Comparison of ENCODE assay signal across 8 mouse cellular contexts in the genomic region with DNA sequence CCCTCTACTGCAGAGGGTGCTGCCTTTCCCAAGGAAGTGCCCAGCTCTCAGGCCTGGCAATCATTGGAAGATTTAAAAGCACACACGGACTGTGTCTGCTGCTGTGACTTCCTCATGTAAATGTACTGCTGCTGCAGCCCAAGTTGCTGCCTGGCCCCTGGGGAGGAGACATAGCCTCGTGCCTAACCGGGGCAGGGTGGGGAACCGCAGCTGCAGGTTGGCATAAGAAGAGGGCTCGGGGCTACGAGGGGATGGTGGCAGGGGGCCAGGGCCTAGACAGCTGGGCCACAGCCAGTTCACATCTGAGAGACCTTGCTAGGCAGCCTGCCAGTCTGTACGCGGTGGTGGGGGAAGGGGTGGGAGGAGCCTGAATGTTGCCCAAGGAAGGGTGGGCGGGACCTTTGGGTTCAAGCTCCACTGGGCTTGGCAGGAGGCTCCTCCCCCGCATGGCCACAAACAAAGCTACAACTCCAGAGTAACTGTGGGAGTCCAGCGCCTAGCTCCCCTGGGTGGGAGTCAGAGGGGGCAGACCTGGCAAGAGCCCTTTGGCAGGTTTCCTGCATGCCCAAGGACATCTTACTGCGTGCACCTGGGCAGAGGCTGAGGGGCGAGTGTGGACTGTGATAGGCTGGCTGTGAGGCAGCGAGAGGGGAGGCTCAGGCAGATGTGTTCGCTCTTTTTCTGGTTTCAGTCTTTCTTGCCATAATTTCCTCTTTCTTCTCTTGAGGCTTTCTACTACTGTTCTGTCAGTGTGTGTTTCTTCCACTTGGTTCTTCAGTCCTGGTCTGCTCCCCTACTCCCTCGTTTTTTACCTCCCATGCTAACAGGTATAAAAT. TPM values are rescaled to one million over a fixed set of nuclear protein-coding genes. Genes with fewer than 3 reads are reported as not detected.
DNase-seq lines count a peak whose midpoint lies in the region; ATAC-seq and TF ChIP-seq lines count a peak whose summit lies in the region.

No protein-coding gene starts in this region.

- 0 out of 2 replicates have a peak overlapping the region, but pooled peaks have one; percentile 1 for H3K9ac ChIP-seq in embryonic facial prominence, embryonic 15.5 days
- peak overlapping the region; percentile 70 for H3K9ac ChIP-seq in heart, embryonic 14.5 days (ENCODE audit: low read length)
- H3K9ac ChIP-seq in kidney, postnatal 0 days (ENCODE audit: low read depth, low read length), result peak overlapping the region; percentile 35
- no peak overlapping the region; the same call in 1 of the 2 replicates for H3K9ac ChIP-seq in neural tube, embryonic 15.5 days (replicated peaks)

- H3K4me1 ChIP-seq in embryonic facial prominence, embryonic 15.5 days, result peaks cover 64% of the 10 kb centered on the region
- peaks cover 19 to 42% of the 10 kb centered on the region in 2 experiments for H3K4me1 ChIP-seq in heart, embryonic 14.5 days (ENCODE audit: control insufficient read depth in 2 of 2, insufficient read depth in 2 of 2, low read length in 2 of 2)
- H3K4me1 ChIP-seq in kidney, postnatal 0 days (replicated peaks; ENCODE audit: insufficient read depth, low read length), result peaks cover 38% of the 10 kb centered on the region
- H3K4me1 ChIP-seq in lung, adult 2 months (ENCODE audit: control insufficient read depth, insufficient read depth, low read length), result peaks cover 5% of the 10 kb centered on the region
- H3K4me1 ChIP-seq in neural tube, embryonic 15.5 days, result peaks cover 71% of the 10 kb centered on the region

- 5% methylated on average over 16 of the region's 16 CpGs for WGBS in embryonic facial prominence, embryonic 15.5 days
- WGBS in heart, embryonic 14.5 days, result 11% methylated on average over 16 of the region's 16 CpGs
- WGBS in kidney, postnatal 0 days, result 7% methylated on average over 16 of the region's 16 CpGs
- 10% methylated on average over 16 of the region's 16 CpGs for WGBS in lung, adult 2 months
- 9% methylated on average over 16 of the region's 16 CpGs for WGBS in neural tube, embryonic 15.5 days

- H3K27me3 ChIP-seq in embryonic facial prominence, embryonic 15.5 days, result no peaks in the 10 kb centered on the region
- no peaks in the 10 kb centered on the region for H3K27me3 ChIP-seq in heart, embryonic 14.5 days (ENCODE audit: control insufficient read depth, insufficient read depth, low read length)
- H3K27me3 ChIP-seq in kidney, postnatal 0 days (ENCODE audit: insufficient read depth, low read length), result no peaks in the 10 kb centered on the region
- H3K27me3 ChIP-seq in neural tube, embryonic 15.5 days (replicated peaks), result no peaks in the 10 kb centered on the region

- peak; percentile 71 for ATAC-seq in activated CD4-positive, CD25-positive, alpha-beta regulatory T cell, adult 4 months
- peak; percentile 86 for ATAC-seq in embryonic facial prominence, embryonic 15.5 days (ENCODE audit: insufficient number of reproducible peaks, low FRiP score, low TSS enrichment, low read depth)
- ATAC-seq in heart, embryonic 14.5 days (ENCODE audit: insufficient number of reproducible peaks, insufficient read depth, low FRiP score, low read depth), result peak; percentile 77
- peak; percentile 88 for ATAC-seq in kidney, postnatal 0 days (replicated peaks; ENCODE audit: low FRiP score, low read depth)
- ATAC-seq in neural tube, embryonic 15.5 days (ENCODE audit: low FRiP score), result peak; percentile 73

- H3K4me3 ChIP-seq in embryonic facial prominence, embryonic 15.5 days (replicated peaks), result peak overlapping the region; percentile 27
- H3K4me3 ChIP-seq in heart, embryonic 14.5 days (ENCODE audit: control insufficient read depth in 1 of 2, insufficient read depth in 1 of 2, low read depth in 1 of 2, low read length in 2 of 2), result peak overlapping the region; percentile 22 to 24; a peak in 3 of 4 replicates
- no peak overlapping the region for H3K4me3 ChIP-seq in kidney, postnatal 0 days (replicated peaks; ENCODE audit: low read depth, low read length)
- peak overlapping the region; percentile 55 for H3K4me3 ChIP-seq in lung, adult 2 months (replicated peaks; ENCODE audit: extremely low read depth, low read depth, low read length)
- peak overlapping the region; percentile 15 for H3K4me3 ChIP-seq in neural tube, embryonic 15.5 days (replicated peaks)

- peak; percentile 52; the same call in 1 of the 2 replicates for TF ChIP-seq POLR2A in lung, adult 2 months (IDR thresholded peaks at IDR 0.05; ENCODE audit: borderline replicate concordance, extremely low read depth, low read depth, low read length)

- TF ChIP-seq CTCF in kidney, postnatal 0 days (IDR thresholded peaks at IDR 0.05; ENCODE audit: low read depth), result peak; percentile 31; the same call in 1 of the 2 replicates
- no peak for TF ChIP-seq CTCF in lung, adult 2 months (IDR thresholded peaks at IDR 0.05; ENCODE audit: insufficient read depth, low read length)

- peak overlapping the region; percentile 50 for H3K4me2 ChIP-seq in embryonic facial prominence, embryonic 15.5 days (replicated peaks)
- peak overlapping the region; percentile 64 for H3K4me2 ChIP-seq in heart, embryonic 14.5 days (ENCODE audit: low read length)
- peak overlapping the region; percentile 52 for H3K4me2 ChIP-seq in kidney, postnatal 0 days (ENCODE audit: low read length)
- peak overlapping the region; percentile 50 for H3K4me2 ChIP-seq in neural tube, embryonic 15.5 days

- peak; percentile 93 for DNase-seq in 3134 (ENCODE audit: extremely low read depth, insufficient read length, low spot score)
- peak; percentile 92 for DNase-seq in kidney, postnatal 0 days (ENCODE audit: low spot score)
- DNase-seq in lung, adult 2 months, result peak; percentile 81
- DNase-seq in testis, postnatal 14 days (ENCODE audit: low spot score), result peak; percentile 88

- no peaks in the 10 kb centered on the region for H3K9me3 ChIP-seq in embryonic facial prominence, embryonic 15.5 days (replicated peaks)
- H3K9me3 ChIP-seq in heart, embryonic 14.5 days (ENCODE audit: control insufficient read depth, low read length), result no peaks in the 10 kb centered on the region
- H3K9me3 ChIP-seq in kidney, postnatal 0 days (replicated peaks; ENCODE audit: low read length), result no peaks in the 10 kb centered on the region
- H3K9me3 ChIP-seq in neural tube, embryonic 15.5 days (replicated peaks), result no peaks in the 10 kb centered on the region

- peak overlapping the region; percentile 93 for H3K27ac ChIP-seq in embryonic facial prominence, embryonic 15.5 days (replicated peaks)
- peak overlapping the region; percentile 73 to 85 for H3K27ac ChIP-seq in heart, embryonic 14.5 days (replicated peaks in 1 of 2; ENCODE audit: control insufficient read depth in 1 of 2, insufficient read depth in 1 of 2, low read depth in 2 of 2, low read length in 2 of 2)
- H3K27ac ChIP-seq in kidney, postnatal 0 days, result peak overlapping the region; percentile 85
- H3K27ac ChIP-seq in neural tube, embryonic 15.5 days (replicated peaks), result peak overlapping the region; percentile 82

- no peaks in the 10 kb centered on the region for H3K36me3 ChIP-seq in embryonic facial prominence, embryonic 15.5 days
- no peaks in the 10 kb centered on the region for H3K36me3 ChIP-seq in heart, embryonic 14.5 days (ENCODE audit: control insufficient read depth, insufficient read depth, low read length)
- no peaks in the 10 kb centered on the region for H3K36me3 ChIP-seq in kidney, postnatal 0 days (ENCODE audit: insufficient read depth, low read length)
- no peaks in the 10 kb centered on the region for H3K36me3 ChIP-seq in neural tube, embryonic 15.5 days

RNA-seq across cellular contexts. Expression of a gene that starts 5.8 kb away (rescaled TPM):
- 10 to 100 TPM; 16.5 to 26.1 TPM for polyA plus RNA-seq in activated CD4-positive, CD25-positive, alpha-beta regulatory T cell, adult 4 months (2017; shearing (Covaris generic))
- polyA plus RNA-seq in embryonic facial prominence, embryonic 15.5 days (2015; fragmentation: Nextera tagmentation; extraction: Ambion mirVana), result 23.0 and 25.2 TPM in 2 replicates
- polyA plus RNA-seq in heart, embryonic 14.5 days (2014; fragmentation: Nextera tagmentation; extraction: Ambion mirVana), result 11.8 and 12.4 TPM in 2 replicates
- polyA plus RNA-seq in kidney, postnatal 0 days (2015; fragmentation: Nextera tagmentation; extraction: Ambion mirVana), result 20.7 and 21.2 TPM in 2 replicates
- polyA plus RNA-seq in lung, adult 2 months (2012; rRNA removed), result 14.7 and 19.0 TPM in 2 replicates
- polyA plus RNA-seq in neural tube, embryonic 15.5 days (2015; fragmentation: Nextera tagmentation; extraction: Ambion mirVana), result 22.7 and 25.8 TPM in 2 replicates

RNA-seq across cellular contexts. Expression of a gene that starts 40.2 kb away (rescaled TPM):
- 100 to 1,000 TPM; 120 to 148 TPM for polyA plus RNA-seq in activated CD4-positive, CD25-positive, alpha-beta regulatory T cell, adult 4 months (2017; shearing (Covaris generic))
- 96.8 and 108 TPM in 2 replicates for polyA plus RNA-seq in embryonic facial prominence, embryonic 15.5 days (2015; fragmentation: Nextera tagmentation; extraction: Ambion mirVana)
- 56.1 and 57.6 TPM in 2 replicates for polyA plus RNA-seq in heart, embryonic 14.5 days (2014; fragmentation: Nextera tagmentation; extraction: Ambion mirVana)
- polyA plus RNA-seq in kidney, postnatal 0 days (2015; fragmentation: Nextera tagmentation; extraction: Ambion mirVana), result 165 and 188 TPM in 2 replicates
- 93.8 and 94.6 TPM in 2 replicates for polyA plus RNA-seq in lung, adult 2 months (2012; rRNA removed)
- 32.2 and 59.5 TPM in 2 replicates for polyA plus RNA-seq in neural tube, embryonic 15.5 days (2015; fragmentation: Nextera tagmentation; extraction: Ambion mirVana)

RNA-seq across cellular contexts. Expression of a gene that starts 40.2 kb away (rescaled TPM):
- 1 to 10 TPM; 5.5 to 9.4 TPM for polyA plus RNA-seq in activated CD4-positive, CD25-positive, alpha-beta regulatory T cell, adult 4 months (2017; shearing (Covaris generic))
- 4.1 TPM in 2 replicates for polyA plus RNA-seq in embryonic facial prominence, embryonic 15.5 days (2015; fragmentation: Nextera tagmentation; extraction: Ambion mirVana)
- 3.3 and 3.6 TPM in 2 replicates for polyA plus RNA-seq in heart, embryonic 14.5 days (2014; fragmentation: Nextera tagmentation; extraction: Ambion mirVana)
- 2.1 and 2.9 TPM in 2 replicates for polyA plus RNA-seq in kidney, postnatal 0 days (2015; fragmentation: Nextera tagmentation; extraction: Ambion mirVana)
- 2.4 and 3.2 TPM in 2 replicates for polyA plus RNA-seq in lung, adult 2 months (2012; rRNA removed)
- polyA plus RNA-seq in neural tube, embryonic 15.5 days (2015; fragmentation: Nextera tagmentation; extraction: Ambion mirVana), result 4.6 and 5.5 TPM in 2 replicates

RNA-seq across cellular contexts. Expression of a gene that starts 53.7 kb away (rescaled TPM):
- under 1 TPM in 1 of 2 experiments, not detected in 1; 0.62 TPM for polyA plus RNA-seq in activated CD4-positive, CD25-positive, alpha-beta regulatory T cell, adult 4 months (2017; shearing (Covaris generic))
- polyA plus RNA-seq in embryonic facial prominence, embryonic 15.5 days (2015; fragmentation: Nextera tagmentation; extraction: Ambion mirVana), result 1.3 and 1.6 TPM in 2 replicates
- 0.62 and 1.6 TPM in 2 replicates for polyA plus RNA-seq in heart, embryonic 14.5 days (2014; fragmentation: Nextera tagmentation; extraction: Ambion mirVana)
- polyA plus RNA-seq in kidney, postnatal 0 days (2015; fragmentation: Nextera tagmentation; extraction: Ambion mirVana), result 1.0 and 1.1 TPM in 2 replicates
- 1.2 and 1.3 TPM in 2 replicates for polyA plus RNA-seq in lung, adult 2 months (2012; rRNA removed)
- 2.0 and 2.4 TPM in 2 replicates for polyA plus RNA-seq in neural tube, embryonic 15.5 days (2015; fragmentation: Nextera tagmentation; extraction: Ambion mirVana)
